Mouse (Mus musculus) bone marrow macrophage, adult 2 months (primary cell): ENCODE results near the gene Myo3b.

ENCODE experiments used
- CTCF ChIP-seq: IDR thresholded peaks from 2 replicates; pipeline ENCODE4 v1.5.1; 2012; ENCODE audit warnings: low read depth, mild to moderate bottlenecking, low read length, moderate library complexity
- POLR2A ChIP-seq: IDR thresholded peaks from 2 replicates; pipeline ENCODE4 v1.6.1; 2012; ENCODE audit warnings: mild to moderate bottlenecking, low read depth, low read length, borderline replicate concordance

DNA sequence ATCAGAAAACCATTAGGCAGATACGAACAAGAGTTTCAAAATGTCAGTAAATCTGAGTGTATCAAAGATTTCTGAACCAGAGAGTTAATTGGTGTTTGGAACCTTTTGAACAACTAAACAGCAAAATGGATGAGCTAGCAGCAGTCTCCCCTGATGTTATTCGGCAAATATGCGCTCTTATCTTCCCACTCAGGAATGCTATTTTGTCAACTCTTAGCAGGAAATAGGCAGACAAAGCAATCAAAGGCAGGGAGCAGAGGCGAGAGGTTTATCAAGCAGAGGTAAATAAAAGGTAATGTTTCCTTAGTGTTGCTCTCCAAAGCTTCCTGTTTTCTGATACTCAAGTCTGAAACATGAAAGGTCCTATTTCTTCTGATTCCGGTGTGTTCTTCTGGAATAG lies 252.1 kb downstream of the Myo3b start:
- TF ChIP-seq POLR2A: no peak
- no peak for TF ChIP-seq CTCF
